In the genomic region with DNA sequence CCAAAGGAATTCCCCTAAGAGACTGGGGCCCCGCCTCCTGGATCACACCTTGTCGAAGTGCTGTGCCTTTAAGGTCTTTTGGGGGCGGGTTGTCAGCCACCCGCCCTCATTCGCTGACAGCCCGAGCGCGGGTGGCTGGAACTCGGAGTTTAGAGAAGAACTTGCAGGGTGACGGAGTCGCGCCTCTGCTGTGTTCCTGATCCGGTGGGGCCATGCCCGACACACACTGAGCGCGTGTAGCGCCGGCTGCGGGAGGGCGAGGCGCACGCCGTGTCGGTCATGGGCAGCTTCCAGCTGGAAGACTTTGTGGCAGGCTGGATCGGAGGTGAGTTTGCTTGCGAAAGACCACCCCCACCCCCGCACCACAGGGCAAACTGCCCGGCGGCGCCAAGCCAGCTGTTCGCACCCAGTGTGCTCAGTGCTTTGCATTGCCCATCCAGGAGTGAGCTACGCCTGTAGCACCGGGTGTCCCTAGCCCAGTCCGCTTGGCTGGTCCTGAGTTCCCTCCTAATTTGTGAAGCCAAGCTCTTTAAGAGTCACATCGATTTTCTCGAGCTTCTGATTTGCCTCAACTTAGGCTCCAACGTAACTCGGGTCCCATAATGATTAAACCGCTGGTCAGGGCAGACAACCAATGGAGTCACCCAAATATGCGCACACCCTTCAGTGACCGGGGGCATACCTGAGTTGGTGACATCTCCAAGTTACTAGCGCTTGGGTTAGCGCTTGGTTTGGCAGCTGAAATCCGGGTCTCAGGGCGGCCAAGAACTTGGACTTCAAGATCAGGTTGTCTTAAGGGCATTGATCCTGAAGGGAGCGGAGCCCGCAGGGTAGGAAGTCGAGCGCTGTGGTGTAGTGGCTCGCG, we compare ENCODE assay signal across 8 mouse cellular contexts. TPM values are rescaled to one million over a fixed set of nuclear protein-coding genes. Genes with fewer than 3 reads are reported as not detected.
DNase-seq lines count a peak whose midpoint lies in the region; ATAC-seq and TF ChIP-seq lines count a peak whose summit lies in the region.
"Had no signal": no experiment of that assay in that cellular context is flagged by ENCODE, and none has a peak within 500 bp of the region (broad histone marks: within the 10 kb centered on the region; RNA-seq: fewer than 3 reads in every experiment).

A gene (plus strand): TSS at position 145 of the 865 bp plus-strand sequence.

- peaks cover 0 to 11% of the 10 kb centered on the region in 2 experiments; a peak in 1 of 4 replicates for H3K4me1 ChIP-seq in ES-E14 (ENCODE audit: control insufficient read depth in 2 of 2, insufficient read depth in 2 of 2, low read length in 2 of 2, poor library complexity in 1 of 2)
- H3K4me1 ChIP-seq in kidney, adult 2 months (ENCODE audit: control insufficient read depth, insufficient read depth, low read length): peaks cover 19% of the 10 kb centered on the region

- H3K36me3 ChIP-seq in ES-E14 (ENCODE audit: control insufficient read depth, insufficient read depth, low read length, poor library complexity, severe bottlenecking): no peaks in the 10 kb centered on the region
- H3K36me3 ChIP-seq in kidney, adult 2 months (ENCODE audit: control insufficient read depth, insufficient read depth, low read length): no peaks in the 10 kb centered on the region

- DNase-seq in ES-E14 (ENCODE audit: low read depth, low spot score): no peak
- peak; percentile 81 for DNase-seq in adrenal gland, postnatal 14 days
- DNase-seq in kidney, adult 2 months: peak; percentile 93
- DNase-seq in lung, adult 18-20 months: peak; percentile 42 to 50
- DNase-seq in retina, embryonic 14.5 days (ENCODE audit: low spot score): peak; percentile 32
- DNase-seq in layer of hippocampus, postnatal 25 days (ENCODE audit: extremely low spot score in 1 of 2, low spot score in 1 of 2): no peak

- no peak within 1 kb of the TSS for H3K9ac ChIP-seq in ES-E14 (ENCODE audit: insufficient read depth, low read depth, low read length, poor library complexity, severe bottlenecking)

- H3K27ac ChIP-seq in ES-E14 (ENCODE audit: insufficient read depth, low read depth, low read length, poor library complexity, severe bottlenecking): no peak within 1 kb of the TSS
- peak within 1 kb of the TSS; percentile 69 for H3K27ac ChIP-seq in kidney, adult 2 months (ENCODE audit: insufficient read depth, low read depth, low read length)

- H3K9me3 ChIP-seq in ES-E14 (ENCODE audit: control insufficient read depth, insufficient read depth, low read depth, low read length): no peaks in the 10 kb centered on the region

- ATAC-seq in granulocyte monocyte progenitor cell, adult 5-6 weeks (replicated peaks; ENCODE audit: poor library complexity, severe bottlenecking): peak; percentile 39

- no peaks in the 10 kb centered on the region for H3K27me3 ChIP-seq in kidney, adult 2 months (replicated peaks; ENCODE audit: control insufficient read depth, insufficient read depth, low read length)

- in situ Hi-C loops in ES-E14 (cut with MboI; ENCODE audit: low sequenced_read_pairs in 2 of 2, unreplicated experiment in 2 of 2): loop anchor here in 1 of 2 experiments (25.0 kb wide), 1 partner anchor 151 kb away; a partner anchor contains a TSS

- TF ChIP-seq POLR2A in kidney, adult 2 months (IDR thresholded peaks at IDR 0.05; ENCODE audit: low read depth, low read length): no peak

- 2% methylated on average over 51 of the region's 51 CpGs for WGBS in kidney, adult 2 months

- H3K4me3 ChIP-seq in ES-E14 (ENCODE audit: insufficient read depth in 1 of 2, low read depth in 1 of 2, low read length in 2 of 2, poor library complexity in 1 of 2, severe bottlenecking in 1 of 2): peak within 1 kb of the TSS; percentile 16 to 35; a peak in 3 of 4 replicates
- peak within 1 kb of the TSS; percentile 62 for H3K4me3 ChIP-seq in kidney, adult 2 months (ENCODE audit: insufficient read depth, low read depth, low read length)
- H3K4me3 ChIP-seq: myocyte had no signal

- TF ChIP-seq CTCF in kidney, adult 2 months (conservative IDR thresholded peaks at IDR 0.05; ENCODE audit: insufficient read depth, insufficient read length, low read depth, low read length): no peak

TF ChIP-seq in ES-E14, 5 proteins besides CTCF, POLR2A, EP300 and RAD21:
- TF ChIP-seq ZNF384 (IDR thresholded peaks at IDR 0.05; ENCODE audit: low read depth, low read length) (no peak), MAFK (IDR thresholded peaks at IDR 0.05; ENCODE audit: insufficient read depth, low read depth, low read length) (no peak), CHD2 (IDR thresholded peaks at IDR 0.05; ENCODE audit: low read depth, low read length) (no peak), HCFC1 (IDR thresholded peaks at IDR 0.05; ENCODE audit: borderline replicate concordance, insufficient read depth, low read length) (no peak), ZC3H11A (IDR thresholded peaks at IDR 0.05; ENCODE audit: borderline replicate concordance, low read depth, low read length) (no peak)

RNA-seq across cellular contexts. Expression of the gene that starts here (rescaled TPM):
- 0.32 and 0.49 TPM in 2 replicates for total RNA-seq in ES-E14 (2012; rRNA removed)
- 2.7 and 4.6 TPM in 2 replicates for total RNA-seq in adrenal gland, postnatal 14 days (2021)
- total RNA-seq in granulocyte monocyte progenitor cell, adult 5-6 weeks (2014; fragmentation: Nextera tagmentation): not detected in 2 replicates
- not detected in 2 replicates for total RNA-seq in granulocyte monocyte progenitor cell, adult 5-6 weeks (2017)
- 16.4 and 17.6 TPM in 2 replicates for polyA plus RNA-seq in kidney, adult 2 months (2012; rRNA removed)
- total RNA-seq in layer of hippocampus, postnatal 25 days (2021): not detected
- polyA plus RNA-seq: myocyte had no signal

Comparison
In these comparisons a context has a peak if more than half of its experiments do, and no peak if none do; other contexts are left out.
1. Peak in ATAC-seq in granulocyte monocyte progenitor cell, adult 5-6 weeks; RNA of the gene not detected or under 1 TPM.
2. DNase-seq: peak in adrenal gland, postnatal 14 days (single experiment), kidney, adult 2 months (single experiment), lung, adult 18-20 months (2 of 2) and retina, embryonic 14.5 days (single experiment); none in ES-E14 (single experiment) and layer of hippocampus, postnatal 25 days (0 of 2).